Mouse (Mus musculus): ENCODE results near the gene Gm21972. TPM values are rescaled to one million over a fixed set of nuclear protein-coding genes. Genes with fewer than 3 reads are reported as not detected.

Gm21972 gene
- 1 to 10 TPM; 2.4 to 4.8 TPM for total RNA-seq (2021)
- long read RNA-seq, experiment 1 = 0 reads
- long read RNA-seq, experiment 2 = 0 reads

GRCm38 (mm10) chr1:86133337-86133736 is at the start of gene Gm21972:
Gm21972 (plus strand) TSS chr1:86133637.
- no peak for DNase-seq (ENCODE audit: low spot score in 2 of 2)

- DNase-seq (ENCODE audit: low spot score in 2 of 2) = no peak
These were observed 39.0 kb upstream of the Gm21972 start for GRCm38 (mm10) chr1:86094413-86094812.

- no peak for DNase-seq (ENCODE audit: low spot score in 2 of 2)
These were observed 28.4 kb upstream of the Gm21972 start for GRCm38 (mm10) chr1:86105054-86105453.

GRCm38 (mm10) chr1:86111779-86112178 is 21.7 kb upstream of the Gm21972 start, which contains the start of gene Htr2b:
Htr2b (minus strand) TSS chr1:86111970.
- peak; percentile 11 to 53 for DNase-seq (ENCODE audit: low spot score in 2 of 2)

GRCm38 (mm10) chr1:86114141-86114540 is 19.3 kb upstream of the Gm21972 start:
- no peak for DNase-seq (ENCODE audit: low spot score in 2 of 2)

- DNase-seq (ENCODE audit: low spot score in 2 of 2) = no peak
These were observed 13.9 kb upstream of the Gm21972 start for GRCm38 (mm10) chr1:86119549-86119948.

GRCm38 (mm10) chr1:86126036-86126435 is 7.4 kb upstream of the Gm21972 start:
- no peak for DNase-seq (ENCODE audit: low spot score in 2 of 2)

- no peak for DNase-seq (ENCODE audit: low spot score in 2 of 2)
These were observed 1.9 kb downstream of the Gm21972 start for GRCm38 (mm10) chr1:86135315-86135714.

GRCm38 (mm10) chr1:86141081-86141480 is 7.6 kb downstream of the Gm21972 start:
- no peak for DNase-seq (ENCODE audit: low spot score in 2 of 2)

GRCm38 (mm10) chr1:86143165-86143564 is 9.7 kb downstream of the Gm21972 start:
- DNase-seq (ENCODE audit: low spot score in 2 of 2) = no peak

GRCm38 (mm10) chr1:86144001-86144944 is 10.8 kb downstream of the Gm21972 start:
- no peak for DNase-seq (ENCODE audit: low spot score in 2 of 2)

GRCm38 (mm10) chr1:86146293-86146692 is 12.9 kb downstream of the Gm21972 start:
- DNase-seq (ENCODE audit: low spot score in 2 of 2) = no peak

GRCm38 (mm10) chr1:86147557-86147956 is 14.1 kb downstream of the Gm21972 start:
- no peak for DNase-seq (ENCODE audit: low spot score in 2 of 2)

- DNase-seq (ENCODE audit: low spot score in 2 of 2) = no peak
These were observed 14.7 kb downstream of the Gm21972 start for GRCm38 (mm10) chr1:86148161-86148560.

GRCm38 (mm10) chr1:86150929-86151328 is 17.5 kb downstream of the Gm21972 start:
- DNase-seq (ENCODE audit: low spot score in 2 of 2) = no peak

- DNase-seq (ENCODE audit: low spot score in 2 of 2) = no peak
These were observed 17.9 kb downstream of the Gm21972 start for GRCm38 (mm10) chr1:86151376-86151775.

GRCm38 (mm10) chr1:86152618-86153017 is 19.2 kb downstream of the Gm21972 start:
- no peak for DNase-seq (ENCODE audit: low spot score in 2 of 2)

GRCm38 (mm10) chr1:86154133-86154823 is 20.8 kb downstream of the Gm21972 start, which contains the start of gene Armc9:
Armc9 (plus strand) TSS chr1:86154780.
- peak; percentile 91 to 96 for DNase-seq (ENCODE audit: low spot score in 2 of 2)

GRCm38 (mm10) chr1:86154824-86155164 is 21.4 kb downstream of the Gm21972 start:
- DNase-seq (ENCODE audit: low spot score in 2 of 2) = no peak

GRCm38 (mm10) chr1:86156075-86156474 is 22.6 kb downstream of the Gm21972 start:
- DNase-seq (ENCODE audit: low spot score in 2 of 2) = no peak

GRCm38 (mm10) chr1:86156595-86156994 is 23.2 kb downstream of the Gm21972 start:
- DNase-seq (ENCODE audit: low spot score in 2 of 2) = no peak

- no peak for DNase-seq (ENCODE audit: low spot score in 2 of 2)
These were observed 26.6 kb downstream of the Gm21972 start for GRCm38 (mm10) chr1:86160059-86160458.
